ENCODE assay signal across 33 mouse cellular contexts in genomic region chrX:107277606-107278005, GRCm38 (mm10). TPM values are rescaled to one million over a fixed set of nuclear protein-coding genes. Genes with fewer than 3 reads are reported as not detected.
DNase-seq lines count a peak whose midpoint lies in the region; ATAC-seq and TF ChIP-seq lines count a peak whose summit lies in the region.
"Had no signal": no experiment of that assay in that cellular context is flagged by ENCODE, and none has a peak within 500 bp of the region (broad histone marks: within the 10 kb centered on the region; RNA-seq: fewer than 3 reads in every experiment).

No protein-coding gene starts in this region.

- H3K9me3 ChIP-seq in midbrain, postnatal 0 days (ENCODE audit: low read length), result no peaks in the 10 kb centered on the region
- H3K9me3 ChIP-seq: embryonic facial prominence, embryonic 12.5 days; forebrain, embryonic 10.5 days; heart, embryonic 13.5 days; limb, embryonic 13.5 days; lung, embryonic 15.5 days had no signal

- H3K27me3 ChIP-seq in midbrain, postnatal 0 days (ENCODE audit: insufficient read depth, low read length), result no peaks in the 10 kb centered on the region
- H3K27me3 ChIP-seq: embryonic facial prominence, embryonic 12.5 days; heart, embryonic 13.5 days; limb, embryonic 13.5 days; lung, embryonic 15.5 days had no signal

- H3K4me3 ChIP-seq in midbrain, postnatal 0 days (ENCODE audit: low read depth, low read length), result no peak overlapping the region
- H3K4me3 ChIP-seq: embryonic facial prominence, embryonic 12.5 days; forebrain, embryonic 10.5 days; heart, embryonic 13.5 days; layer of hippocampus, adult 2 months; left cerebral cortex, adult 2 months; limb, embryonic 13.5 days; lung, embryonic 15.5 days had no signal

- H3K9ac ChIP-seq in midbrain, postnatal 0 days (replicated peaks; ENCODE audit: low read length, poor library complexity, severe bottlenecking), result no peak overlapping the region
- H3K9ac ChIP-seq: embryonic facial prominence, embryonic 12.5 days; heart, embryonic 13.5 days; hindbrain, embryonic 14.5 days; limb, embryonic 13.5 days; lung, embryonic 15.5 days had no signal

- no peak for TF ChIP-seq CTCF in midbrain, postnatal 0 days (IDR thresholded peaks at IDR 0.05)

- H3K4me1 ChIP-seq in midbrain, postnatal 0 days (ENCODE audit: insufficient read depth, low read length), result no peaks in the 10 kb centered on the region
- H3K4me1 ChIP-seq: embryonic facial prominence, embryonic 12.5 days; forebrain, embryonic 10.5 days; heart, embryonic 13.5 days; limb, embryonic 13.5 days; lung, embryonic 15.5 days had no signal

- DNase-seq in spleen, adult 18-20 months, result peak; percentile 16 to 33
- no peak for DNase-seq in spleen, adult 12 weeks (ENCODE audit: low spot score)
- DNase-seq in B cell, adult 2 months, result peak; percentile 30 to 44
- no peak for DNase-seq in midbrain, postnatal 0 days (ENCODE audit: low spot score)
- DNase-seq: adrenal gland, postnatal 10 days; cerebellum, adult 11 months; cerebellum, adult 9-10 months; cerebellum, postnatal 36 days; embryo, embryonic 11 days; heart, postnatal 10 days; kidney, adult 2 months; kidney, postnatal 36 days; right cerebral cortex, postnatal 25 days had no signal

- WGBS in midbrain, postnatal 0 days, result 58% methylated on average over 2 of the region's 2 CpGs

- H3K4me2 ChIP-seq in midbrain, postnatal 0 days (ENCODE audit: low read depth, low read length, poor library complexity, severe bottlenecking), result no peak overlapping the region
- H3K4me2 ChIP-seq: embryonic facial prominence, embryonic 12.5 days; heart, embryonic 13.5 days; hindbrain, embryonic 14.5 days; limb, embryonic 13.5 days; liver, embryonic 11.5 days; lung, embryonic 15.5 days; midbrain, embryonic 11.5 days had no signal

- H3K27ac ChIP-seq in midbrain, postnatal 0 days (ENCODE audit: low read depth, low read length), result no peak overlapping the region
- H3K27ac ChIP-seq: embryonic facial prominence, embryonic 12.5 days; forebrain, embryonic 10.5 days; heart, embryonic 13.5 days; hindbrain, embryonic 14.5 days; layer of hippocampus, adult 2 months; left cerebral cortex, adult 2 months; limb, embryonic 13.5 days; lung, embryonic 15.5 days; stomach, postnatal 0 days had no signal

- H3K36me3 ChIP-seq in midbrain, postnatal 0 days (ENCODE audit: insufficient read depth, low read length), result no peaks in the 10 kb centered on the region
- H3K36me3 ChIP-seq: embryonic facial prominence, embryonic 12.5 days; forebrain, embryonic 10.5 days; heart, embryonic 13.5 days; limb, embryonic 13.5 days; lung, embryonic 15.5 days had no signal

- peak; percentile 78 for ATAC-seq in activated CD4-positive, CD25-positive, alpha-beta regulatory T cell, adult 4 months
- peak; percentile 56; the same call in 1 of the 2 replicates for ATAC-seq in neutrophil, adult 5-6 weeks (ENCODE audit: extremely low read depth, insufficient number of reproducible peaks, low FRiP score, poor library complexity, severe bottlenecking)
- ATAC-seq in midbrain, postnatal 0 days (ENCODE audit: low FRiP score), result no peak
- ATAC-seq in erythroid progenitor cell, adult 5-6 weeks (replicated peaks; ENCODE audit: low FRiP score, poor library complexity, severe bottlenecking), result no peak
- ATAC-seq: forebrain, embryonic 16.5 days had no signal

RNA-seq across cellular contexts. Expression of gene Gpr174, which starts 21.9 kb away (rescaled TPM):
- polyA plus RNA-seq in activated CD4-positive, CD25-positive, alpha-beta regulatory T cell, adult 4 months (2017; shearing (Covaris generic)), result 10 to 100 TPM; 68.5 to 85.2 TPM
- 51.8 and 57.1 TPM in 2 replicates for total RNA-seq in neutrophil, adult 5-6 weeks (2017)
- 0.19 TPM in 1 of 2 replicates, not detected in the other for total RNA-seq in midbrain, postnatal 0 days (2014; rRNA removed)
- 0.05 TPM in 1 of 2 replicates, not detected in the other for polyA plus RNA-seq in midbrain, postnatal 0 days (2015; fragmentation: Nextera tagmentation; extraction: Ambion mirVana)
- total RNA-seq in erythroid progenitor cell, adult 5-6 weeks (2015; ENCODE audit: low replicate concordance), result 0.84 and 1.1 TPM in 2 replicates
- total RNA-seq in erythroid progenitor cell, adult 5-6 weeks (2017; ENCODE audit: low replicate concordance), result 1.7 and 2.3 TPM in 2 replicates
- total RNA-seq: gastrocnemius, adult 8-10 months; layer of hippocampus, adult 2 months; layer of hippocampus, postnatal 14 days; left cerebral cortex, adult 2 months; left cerebral cortex, postnatal 36 days had no signal
- polyA plus RNA-seq: forebrain, embryonic 10.5 days; heart, embryonic 13.5 days; hindbrain, embryonic 14.5 days; kidney, embryonic 16.5 days; neural tube, embryonic 14.5 days had no signal

Comparison
In these comparisons a context has a peak if more than half of its experiments do, and no peak if none do; other contexts are left out.
1. DNase-seq: peak in spleen, adult 18-20 months (2 of 2) and B cell, adult 2 months (2 of 2); none in spleen, adult 12 weeks (single experiment) and midbrain, postnatal 0 days (single experiment).
2. ATAC-seq: peak in activated CD4-positive, CD25-positive, alpha-beta regulatory T cell, adult 4 months (single experiment) and neutrophil, adult 5-6 weeks (single experiment); none in midbrain, postnatal 0 days (single experiment) and erythroid progenitor cell, adult 5-6 weeks (single experiment).
3. RNA of gene Gpr174, which starts 21.9 kb away (total RNA-seq): 51.8 to 57.1 TPM in neutrophil, adult 5-6 weeks; 0.84 to 2.3 TPM in erythroid progenitor cell, adult 5-6 weeks and 0.19 TPM in midbrain, postnatal 0 days; every median in the first group is over 10 times any median in the second.